Mouse (Mus musculus) WW6 (cell line): ENCODE data around the gene Hmga2.

Experiments
- DNase-seq: peaks from one replicate; pipeline ENCODE4 v3.0.0-alpha.2; 2013; ENCODE audit warnings: low read depth, low spot score

The Hmga2 gene

DNA sequence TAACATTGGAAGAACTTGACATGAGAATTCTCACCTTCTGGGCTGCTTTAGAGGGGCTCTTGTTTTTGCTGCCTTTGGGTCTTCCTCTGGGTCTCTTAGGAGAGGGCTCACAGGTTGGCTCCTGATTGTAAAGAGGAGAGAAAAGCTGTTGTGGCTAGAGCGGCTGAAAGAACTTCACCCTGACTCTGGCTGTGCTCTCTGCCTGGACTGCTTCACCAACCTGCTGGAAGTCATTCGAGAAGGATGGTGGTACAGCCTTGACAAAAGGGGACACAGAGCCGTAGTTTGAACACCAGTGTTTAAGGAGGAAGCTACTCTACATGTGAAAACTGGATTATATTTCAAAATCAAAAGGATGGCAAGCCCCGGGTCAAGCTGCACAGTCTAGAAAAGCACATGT, 3.1 kb downstream of the Hmga2 start:
- no peak for DNase-seq

DNA sequence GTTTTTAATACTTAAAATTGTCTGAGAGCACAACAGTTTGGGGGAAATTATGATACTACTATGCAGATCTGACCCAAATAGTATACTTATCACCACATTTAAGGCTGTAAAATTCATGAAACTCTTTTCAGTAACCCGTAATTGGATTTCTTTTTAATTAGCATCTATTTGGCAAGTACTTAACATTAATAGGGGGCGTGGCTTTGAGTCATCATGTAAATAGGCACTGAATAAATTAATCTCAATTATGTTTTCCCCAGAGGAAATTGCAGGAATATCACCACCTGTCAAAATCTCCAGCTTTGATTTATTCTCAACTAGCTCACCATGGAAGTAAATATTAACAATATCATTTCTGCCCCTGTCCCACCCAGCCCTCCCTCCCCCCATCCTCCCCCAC, 3.7 kb downstream of the Hmga2 start:
- no peak for DNase-seq

DNA sequence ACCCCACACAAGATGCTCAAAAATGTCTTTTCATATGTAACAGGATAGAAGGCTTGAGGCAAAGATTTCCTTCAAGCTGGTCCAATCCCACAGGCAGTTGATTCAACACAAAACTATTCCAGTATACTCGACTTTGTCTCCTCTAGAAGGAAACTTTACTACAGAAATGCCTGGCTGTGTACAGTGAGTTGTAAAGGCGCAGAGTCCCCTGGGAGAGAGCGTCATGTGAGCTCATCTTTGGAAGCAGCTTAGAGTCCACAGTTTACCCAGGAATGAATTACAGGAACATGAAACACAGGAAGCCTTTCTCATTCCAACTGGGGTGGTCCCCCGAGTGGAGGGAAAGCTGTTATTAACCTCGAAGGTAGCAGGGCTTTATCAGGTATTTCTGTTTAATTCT, 11.1 kb downstream of the Hmga2 start:
- no peak for DNase-seq

DNA sequence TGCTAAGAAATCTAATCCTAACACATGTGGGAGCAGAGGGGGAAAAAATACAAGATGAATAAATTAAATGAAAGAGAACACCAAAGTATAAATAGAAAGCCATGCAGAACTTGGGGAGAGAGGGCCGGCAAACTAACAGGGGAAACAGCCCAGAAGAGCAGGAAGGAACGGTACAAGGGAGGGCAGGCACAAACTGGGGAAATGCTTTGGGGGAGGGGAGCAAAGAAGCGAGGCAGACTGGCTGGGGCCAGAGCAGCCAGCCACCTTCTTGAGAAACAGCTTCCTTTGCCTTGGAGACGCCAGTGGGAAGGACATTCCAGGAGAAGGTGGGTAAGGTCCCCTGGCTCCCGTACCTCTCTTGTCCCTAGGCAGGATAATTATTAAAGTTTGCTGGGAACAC, 14.5 kb downstream of the Hmga2 start:
- no peak for DNase-seq

DNA sequence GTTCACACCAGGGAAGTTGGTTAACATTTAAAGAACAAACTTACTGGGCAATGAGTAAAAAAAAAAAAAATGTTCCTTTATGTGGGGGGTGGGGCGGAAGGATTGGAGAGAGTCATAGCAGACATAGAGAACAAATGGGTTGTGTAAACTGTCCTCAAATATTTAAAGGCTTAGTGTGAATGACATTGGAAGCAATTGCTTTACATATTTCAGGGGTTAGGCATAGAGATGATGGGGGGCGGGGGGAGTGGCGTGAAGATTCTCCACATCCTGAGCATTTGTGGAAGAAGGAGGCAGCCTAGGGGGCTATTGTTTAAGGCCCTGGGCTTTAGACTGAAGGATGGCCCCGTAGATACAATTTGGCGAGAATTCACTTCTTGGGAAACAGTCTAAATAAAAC, 15.0 kb downstream of the Hmga2 start:
- DNase-seq: no peak

DNA sequence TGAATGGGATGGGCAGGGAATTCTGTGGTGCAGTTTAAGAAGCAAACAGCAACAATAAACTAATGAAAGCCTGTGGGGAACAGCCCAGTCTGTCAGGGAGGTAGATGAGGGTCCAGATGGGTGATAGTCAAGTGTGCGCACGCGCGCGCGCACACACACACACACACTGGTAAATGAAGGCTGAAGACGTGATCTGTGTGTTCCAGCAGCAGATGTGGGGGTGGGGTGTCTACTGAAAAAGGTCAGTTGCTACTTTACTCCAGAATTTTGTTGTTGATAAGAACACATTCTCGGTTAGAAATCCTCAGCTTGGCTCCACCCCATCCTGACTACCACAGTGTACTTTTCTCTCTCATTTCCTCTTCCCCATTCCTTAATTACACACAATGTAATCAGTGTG, 17.4 kb downstream of the Hmga2 start:
- DNase-seq: no peak

DNA sequence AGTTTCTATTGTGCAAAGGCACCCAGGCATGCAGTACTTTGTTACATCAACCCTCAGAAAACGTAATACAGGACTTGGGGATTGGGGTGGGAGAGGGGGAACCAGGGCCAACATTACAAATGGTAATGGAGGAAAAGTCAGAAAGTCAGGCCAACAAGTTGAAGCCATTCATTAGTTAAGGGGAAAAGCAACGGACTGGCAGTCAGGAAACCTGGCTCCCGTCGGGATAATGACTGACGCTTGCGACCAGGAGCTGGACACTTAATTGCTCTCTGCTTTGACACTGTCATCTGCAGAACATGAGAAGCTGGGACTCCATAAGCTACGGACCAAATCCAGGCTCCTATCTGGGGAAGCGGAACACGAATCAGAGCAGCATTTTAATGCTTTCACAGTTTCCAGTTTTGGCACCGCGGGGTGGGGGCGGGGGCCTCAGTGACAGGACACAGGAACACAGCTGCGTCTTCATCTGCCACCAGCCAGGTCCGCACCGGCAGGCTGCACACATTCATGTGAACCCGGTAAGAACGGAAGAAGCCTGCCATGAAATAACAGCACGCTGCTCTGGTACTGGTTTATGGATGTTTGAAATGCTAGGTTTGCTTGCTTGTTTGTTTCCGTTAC, 26.5 kb downstream of the Hmga2 start:
- DNase-seq: no peak

DNA sequence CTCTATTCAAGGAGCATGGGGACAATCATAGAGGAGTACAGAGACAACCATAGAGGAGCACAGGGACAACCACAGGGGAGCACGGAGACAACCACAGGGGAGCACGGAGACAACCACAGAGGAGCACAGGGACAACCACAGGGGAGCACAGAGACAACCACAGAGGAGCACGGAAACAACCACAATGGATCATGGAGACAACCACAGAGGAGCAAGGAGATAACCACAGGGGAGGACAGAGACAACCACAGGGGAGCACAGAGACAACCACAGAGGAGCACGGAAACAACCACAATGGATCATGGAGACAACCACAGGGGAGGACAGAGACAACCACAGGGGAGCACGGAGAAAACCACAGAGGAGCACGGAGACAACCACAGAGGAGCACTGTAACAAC, 29.5 kb downstream of the Hmga2 start:
- DNase-seq: no peak

DNA sequence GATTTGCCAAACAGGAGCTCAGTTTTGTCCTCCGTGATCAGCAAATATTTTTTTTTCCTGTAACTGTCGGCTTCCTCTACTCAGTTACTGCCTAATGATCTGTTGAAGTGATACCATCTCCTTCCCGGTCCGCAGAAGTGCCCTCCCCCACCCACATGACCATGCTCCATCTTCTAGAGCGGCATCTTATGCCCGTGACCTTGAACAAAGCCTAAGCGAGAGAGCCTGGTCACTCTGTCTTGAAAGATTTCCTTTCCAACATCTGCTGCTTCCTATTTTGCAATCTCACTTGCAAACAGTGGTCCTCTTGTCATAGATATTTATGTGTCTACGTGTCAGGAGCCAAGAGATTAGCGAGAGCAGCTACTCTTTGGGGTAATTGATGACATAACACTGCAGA, 30.1 kb downstream of the Hmga2 start:
- no peak for DNase-seq

DNA sequence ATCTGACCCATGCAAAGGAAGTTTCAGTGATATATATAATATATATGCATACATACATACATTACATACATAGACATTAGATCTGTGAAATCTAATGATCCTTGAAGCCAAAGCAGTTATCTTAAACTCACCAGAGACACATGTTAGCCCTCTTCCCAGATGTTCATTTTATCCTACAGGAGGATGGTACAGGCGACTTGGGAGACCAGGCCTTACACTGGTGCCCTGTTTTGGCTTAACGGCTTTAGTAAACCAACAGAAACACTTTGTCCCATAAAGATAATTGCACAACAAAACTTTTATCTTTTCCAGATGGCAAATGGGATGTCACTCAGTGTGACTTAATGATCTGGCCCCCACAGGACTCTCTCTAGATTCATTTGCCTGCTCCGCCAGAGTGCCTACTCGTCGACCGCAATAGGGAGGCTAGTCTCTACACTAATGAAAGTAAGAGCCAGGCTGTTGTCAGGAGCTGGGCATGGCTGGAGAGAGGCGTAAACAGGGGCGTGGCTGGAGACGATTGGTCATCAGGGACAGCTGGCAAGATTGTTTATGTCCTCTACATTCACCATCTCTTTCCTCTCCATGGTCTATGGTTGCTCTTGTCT, 31.7 kb downstream of the Hmga2 start:
- DNase-seq: no peak

DNA sequence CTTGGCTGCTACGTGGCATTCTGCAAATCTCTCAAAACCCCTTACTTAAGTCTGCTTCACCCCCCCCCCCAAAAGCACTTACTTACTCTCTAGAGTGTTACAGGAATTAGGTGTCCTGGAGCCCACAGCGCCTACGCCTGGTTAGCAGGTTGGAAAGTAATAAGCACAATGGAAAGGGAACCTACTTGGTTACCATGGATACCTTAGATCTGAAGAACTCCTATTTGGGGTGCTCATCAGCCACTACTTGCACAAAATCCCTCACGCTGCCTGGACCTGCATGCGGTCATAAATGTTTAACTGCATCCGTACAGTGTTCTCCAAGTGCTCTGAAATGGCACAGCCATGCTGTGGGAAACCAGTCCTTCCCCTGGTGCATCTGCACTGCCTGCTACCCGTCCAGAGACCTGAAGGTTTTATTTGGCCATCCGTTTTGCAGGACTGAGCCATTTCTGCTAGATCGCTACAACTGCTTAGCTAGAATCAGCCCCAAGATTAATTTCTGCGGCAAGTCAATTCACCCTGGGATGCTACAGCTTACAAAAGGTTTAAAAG, 32.4 kb downstream of the Hmga2 start:
- no peak for DNase-seq

DNA sequence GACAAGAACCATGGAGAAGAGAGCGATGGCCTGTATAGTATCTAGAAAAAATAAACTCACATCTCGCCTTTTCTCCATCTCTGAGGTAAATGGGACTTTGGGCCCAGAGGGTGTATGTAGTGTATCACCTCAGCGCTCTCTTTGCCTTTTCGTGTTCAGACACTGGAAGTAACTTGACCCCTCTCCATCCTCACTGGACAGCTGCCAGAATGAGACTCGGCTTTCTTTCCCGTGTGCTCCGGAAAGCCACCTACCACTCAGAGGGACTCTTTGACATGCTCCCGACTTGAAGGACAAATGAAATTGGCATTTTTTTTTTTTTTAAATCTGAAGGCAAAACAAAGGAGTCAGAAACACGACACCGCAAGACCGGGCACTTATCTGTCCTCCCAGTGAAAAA, 35.0 kb downstream of the Hmga2 start:
- DNase-seq: no peak

DNA sequence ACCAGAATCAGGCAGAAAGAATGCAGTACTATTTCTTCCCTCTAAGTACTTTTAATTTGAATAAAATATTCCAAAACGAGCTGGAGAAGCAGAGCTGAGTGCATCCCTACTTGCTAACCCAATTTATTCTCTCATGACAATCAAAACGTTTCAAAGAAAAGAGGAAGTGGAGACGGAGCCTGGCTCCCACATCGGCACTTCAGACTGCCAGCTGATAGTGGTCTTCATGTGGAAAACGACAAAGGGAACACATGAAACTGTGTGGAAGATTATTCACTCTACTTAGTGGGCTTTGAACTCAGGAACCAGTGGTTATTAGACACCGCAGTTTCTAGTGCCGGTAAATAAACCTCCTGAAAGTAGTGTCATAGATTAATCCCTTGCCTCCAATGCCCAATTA, 41.8 kb downstream of the Hmga2 start:
- DNase-seq: no peak

DNA sequence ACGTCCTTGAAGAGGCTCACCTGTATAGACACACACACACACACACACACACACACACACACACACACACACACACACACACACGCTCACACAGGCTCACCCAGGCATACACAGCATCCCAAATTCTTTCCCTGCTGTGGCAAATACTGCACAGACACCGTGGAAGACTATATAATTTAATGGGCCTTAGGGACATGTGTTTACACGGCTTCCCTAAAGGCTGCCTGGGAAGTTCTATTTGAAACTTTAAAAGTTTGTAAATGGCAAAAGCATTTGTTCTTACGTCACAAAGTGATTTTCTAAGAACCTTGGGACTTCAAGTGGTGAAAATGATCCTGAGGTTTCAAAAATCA, 42.8 kb downstream of the Hmga2 start:
- no peak for DNase-seq

DNA sequence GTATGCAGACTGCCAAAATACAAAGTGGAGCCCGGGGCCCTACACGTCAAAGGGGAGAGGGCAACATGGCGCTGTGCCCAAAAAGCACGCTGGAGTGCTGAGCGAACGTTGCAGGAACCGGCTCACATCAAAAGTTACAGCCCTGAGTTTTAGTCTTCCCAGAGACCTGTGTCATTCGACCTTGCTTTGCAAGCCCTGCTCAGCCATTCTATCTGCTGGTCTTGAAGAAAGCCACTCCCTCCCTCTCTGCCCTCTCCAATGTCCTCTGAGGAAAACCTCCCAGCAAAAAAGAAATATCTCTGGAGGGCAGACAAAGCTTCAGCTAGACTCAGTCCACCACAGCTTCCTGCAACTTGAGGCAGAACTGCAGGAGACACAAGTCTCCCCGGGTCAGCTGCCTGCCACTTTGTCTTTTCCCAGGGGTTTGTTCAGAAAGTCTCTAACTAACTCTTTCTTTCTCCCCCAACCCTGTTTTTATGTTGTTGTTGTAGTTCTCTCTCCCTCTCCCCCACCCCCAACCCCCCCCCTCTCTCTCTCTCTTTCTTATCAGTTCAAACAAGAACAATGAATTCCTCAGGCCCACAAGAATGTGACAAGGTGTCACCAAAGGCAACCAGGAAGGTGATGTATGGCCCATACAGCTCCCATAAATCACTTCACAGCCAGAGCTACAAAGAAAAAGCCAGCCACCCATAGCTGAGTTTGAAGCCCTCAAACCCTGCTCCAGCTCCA, 43.4 kb downstream of the Hmga2 start:
- DNase-seq: no peak

DNA sequence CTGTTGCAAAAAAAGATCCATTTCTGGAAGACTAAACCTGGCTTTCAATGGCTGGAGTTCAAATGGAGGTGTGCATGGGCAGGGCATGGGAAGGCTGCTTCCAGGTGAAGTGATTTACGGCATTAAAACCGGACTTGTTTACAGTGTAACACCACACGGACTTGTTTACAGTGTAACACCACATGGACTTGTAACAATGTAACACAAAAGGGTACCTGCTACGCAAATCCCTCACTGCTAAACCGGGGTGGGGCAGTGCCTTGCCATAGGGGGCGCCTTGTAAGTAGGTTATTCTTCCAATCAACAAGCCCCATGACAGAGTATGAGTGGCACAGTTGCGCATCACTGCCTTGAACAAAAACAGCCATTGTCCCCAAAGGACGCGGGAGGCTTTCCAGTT, 44.2 kb downstream of the Hmga2 start:
- no peak for DNase-seq

DNA sequence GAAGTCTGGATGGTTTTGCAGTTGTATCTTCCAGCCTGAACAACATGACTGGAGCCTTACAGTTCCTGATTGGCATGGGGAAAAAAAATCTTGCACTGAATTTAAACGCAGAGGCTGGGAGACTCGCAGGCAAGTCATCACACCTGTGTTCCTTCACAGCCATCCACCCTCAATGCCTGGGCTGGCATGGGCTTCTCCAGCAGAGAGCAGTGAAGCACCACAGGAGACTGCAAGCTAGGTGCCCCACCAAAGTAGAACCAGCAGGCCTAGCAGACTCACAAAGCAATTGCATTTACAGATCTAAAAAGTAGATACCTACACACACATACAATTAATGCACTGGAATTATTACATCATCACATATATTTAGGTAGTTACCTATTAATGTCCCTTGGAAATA, 44.8 kb downstream of the Hmga2 start:
- DNase-seq: no peak

DNA sequence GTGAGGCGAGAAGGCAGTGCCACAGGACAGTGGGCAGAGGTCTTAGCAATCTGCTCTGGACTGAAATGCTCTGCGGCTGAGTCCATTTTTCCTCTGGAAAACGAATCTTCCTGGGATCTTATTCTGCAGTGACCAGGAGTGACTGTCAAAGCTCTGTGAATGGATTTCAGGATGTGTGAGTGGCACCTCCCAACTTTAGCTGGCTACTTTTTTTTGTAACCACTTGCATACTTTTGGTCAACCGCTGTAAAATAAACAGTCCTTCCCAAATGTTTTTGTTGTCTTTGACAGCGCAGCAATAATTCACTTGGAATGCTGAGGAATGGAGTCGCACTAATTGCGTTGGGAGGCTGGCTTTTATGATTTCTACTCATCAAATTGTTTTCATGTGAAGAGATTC, 45.8 kb downstream of the Hmga2 start:
- DNase-seq: no peak

DNA sequence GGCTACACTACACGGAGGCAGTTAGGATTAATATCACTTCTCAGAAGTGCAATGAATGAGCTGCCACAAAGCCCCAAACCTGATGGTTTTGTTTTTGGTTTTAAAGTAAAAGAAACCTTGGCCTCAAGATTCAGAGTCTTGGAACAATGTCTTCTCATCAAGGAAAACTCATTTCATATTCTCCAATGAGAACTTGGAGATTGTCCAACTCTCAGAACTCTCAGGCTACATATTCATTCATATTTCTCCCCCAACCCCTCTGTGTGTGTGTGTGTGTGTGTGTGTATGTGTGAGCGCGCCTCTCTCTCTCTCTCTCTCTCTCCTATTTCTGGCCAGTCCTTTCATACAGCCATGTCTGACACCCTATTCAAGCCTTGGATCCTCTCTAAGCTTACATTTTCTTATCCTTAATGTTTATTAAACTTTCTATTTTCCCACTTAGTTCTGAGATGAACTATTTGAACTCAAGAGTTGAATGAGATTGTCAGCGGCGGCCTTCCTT, 46.5 kb downstream of the Hmga2 start:
- no peak for DNase-seq

DNA sequence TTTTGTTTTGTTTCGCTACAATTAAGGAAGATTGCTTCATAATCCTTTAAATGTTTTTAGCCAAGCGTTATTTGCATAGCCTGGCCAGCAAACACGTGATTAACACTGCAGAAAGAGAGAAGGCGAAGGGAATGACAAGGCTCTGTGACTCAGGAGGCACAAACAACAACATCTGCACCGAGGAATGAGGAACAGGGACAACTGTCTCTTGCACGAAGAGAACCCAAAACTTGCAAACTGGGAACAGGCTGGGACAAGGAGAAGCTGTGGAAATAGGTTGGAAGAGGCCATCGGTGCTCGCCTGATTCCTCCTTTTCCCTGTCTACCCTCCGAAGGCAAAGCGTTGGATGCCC, 47.1 kb downstream of the Hmga2 start:
- DNase-seq: no peak

DNA sequence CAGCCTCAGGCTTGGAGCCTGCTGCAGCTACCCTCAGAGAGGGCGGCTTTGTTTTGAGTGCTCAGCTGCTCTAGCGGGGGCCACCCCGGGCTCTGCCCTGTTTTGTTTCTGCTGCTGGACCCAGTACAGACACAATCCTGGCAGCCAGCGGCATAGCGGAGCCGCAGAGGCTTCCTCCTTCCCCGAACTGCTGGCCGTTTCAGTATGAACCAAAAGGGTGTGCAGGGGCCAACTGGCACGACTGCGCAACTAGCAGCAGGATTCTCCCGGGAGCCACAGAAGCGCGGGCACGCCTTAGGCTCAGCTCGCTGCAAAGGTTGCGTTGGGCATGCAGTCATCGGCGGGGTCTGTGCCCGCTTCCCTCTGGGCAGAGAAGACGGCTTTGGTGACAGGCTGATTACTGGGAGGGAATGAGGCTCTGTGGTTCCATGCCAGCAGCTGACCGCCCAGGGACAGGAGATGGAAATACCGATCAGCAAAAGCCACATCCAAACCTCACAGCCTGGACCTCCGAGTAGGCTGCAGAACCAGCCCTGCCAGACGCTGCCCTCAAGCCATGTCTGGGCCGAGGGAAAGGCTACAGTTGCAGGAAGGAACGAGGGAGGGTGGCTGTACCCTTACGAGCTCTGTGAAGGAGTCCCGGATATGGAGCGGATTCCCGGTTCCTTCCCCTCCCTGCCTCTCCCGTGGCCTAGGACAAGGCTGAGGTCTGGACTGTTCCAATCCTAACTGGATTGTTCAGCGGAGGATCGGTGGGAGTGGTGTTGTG, 47.7 kb downstream of the Hmga2 start:
- DNase-seq: no peak

DNA sequence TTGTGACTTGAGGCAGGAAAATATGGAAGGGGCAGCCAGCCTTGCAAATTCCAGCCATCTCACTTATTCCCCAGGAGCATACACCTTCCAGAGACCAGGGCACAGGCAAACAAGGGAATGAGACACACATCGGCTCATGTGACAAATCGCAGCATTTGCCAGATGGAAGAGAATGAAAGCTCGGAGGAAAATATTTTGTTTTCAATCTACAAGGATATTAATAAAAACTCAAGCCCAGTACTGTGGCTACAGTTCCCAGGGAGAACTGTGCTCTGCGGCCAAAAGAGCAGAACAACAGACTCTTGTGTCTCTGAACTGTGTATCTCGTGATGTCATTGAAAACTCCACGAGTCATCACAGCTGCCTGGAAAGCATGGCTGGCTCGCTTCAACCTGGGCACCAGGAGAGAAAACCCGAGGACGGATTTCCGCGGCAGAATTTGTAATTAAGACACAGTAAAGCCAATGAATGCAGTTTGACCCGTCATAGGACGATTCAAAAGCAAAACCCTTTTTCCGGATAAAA, 50.1 kb downstream of the Hmga2 start:
- DNase-seq: no peak
